Mouse (Mus musculus): Measurements from ENCODE around the gene Atp5k. TPM values are rescaled to one million over a fixed set of nuclear protein-coding genes. Genes with fewer than 3 reads are reported as not detected.

The Atp5k gene
- polyA plus RNA-seq (2014; fragmentation: Nextera tagmentation; extraction: Ambion mirVana), result 398 and 564 TPM in 2 replicates

DNA sequence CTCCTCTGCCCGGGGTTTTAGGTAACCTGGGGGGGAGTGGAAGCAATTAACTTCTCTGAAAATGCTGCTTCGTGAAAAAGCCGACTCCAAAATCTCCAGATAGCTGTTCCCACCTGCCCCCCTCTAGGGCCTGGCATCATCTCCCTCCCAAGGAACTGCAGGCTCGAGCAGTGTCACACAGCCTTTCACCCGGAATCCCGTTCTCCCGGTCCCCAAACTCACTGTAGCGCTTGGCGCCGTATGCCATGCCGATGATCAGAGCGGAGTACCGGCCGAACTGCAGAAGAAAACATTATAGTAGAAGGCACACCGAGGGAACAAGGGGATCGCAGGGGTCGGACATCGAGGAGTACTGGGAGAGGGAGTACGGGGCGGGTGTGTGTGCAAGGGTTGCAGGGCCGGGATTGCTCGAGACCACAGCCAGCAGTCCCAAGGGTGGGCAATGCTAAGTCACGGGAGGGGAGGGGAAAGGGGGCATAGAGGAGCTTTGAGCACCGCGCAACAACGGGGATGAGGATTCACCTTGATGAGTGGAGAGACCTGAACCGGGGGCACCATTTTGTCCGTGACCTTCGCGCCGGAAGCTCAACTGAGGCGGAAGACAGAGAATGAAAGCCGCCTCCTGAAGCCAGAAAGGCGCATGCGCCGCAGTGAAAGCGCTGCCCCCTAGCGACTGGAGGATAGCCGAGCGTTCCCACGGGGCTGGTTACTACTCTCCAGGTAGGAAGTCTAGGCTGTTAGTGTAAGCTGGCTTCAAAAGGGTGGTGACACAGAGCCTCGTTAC is at the start of gene Atp5k:
Gene Atp5k, minus strand, starts transcription at position 645 of the 784 bp plus-strand sequence.
- no peaks in the 10 kb centered on the region for H3K27me3 ChIP-seq (ENCODE audit: control insufficient read depth, insufficient read depth, low read length)
- no peaks in the 10 kb centered on the region for H3K9me3 ChIP-seq (ENCODE audit: control insufficient read depth, low read length)
- H3K36me3 ChIP-seq (ENCODE audit: control insufficient read depth, insufficient read depth, low read length), result peaks cover 32% of the 10 kb centered on the region
- H3K9ac ChIP-seq (ENCODE audit: low read depth, low read length), result peak within 1 kb of the TSS; percentile 84
- 1% methylated on average over 42 of the region's 42 CpGs for WGBS
- peak within 1 kb of the TSS; percentile 80 for H3K4me3 ChIP-seq (ENCODE audit: low read length)
- H3K4me2 ChIP-seq (replicated peaks; ENCODE audit: low read depth, low read length), result peak within 1 kb of the TSS; percentile 67
- 0 out of 2 replicates have a peak within 1 kb of the TSS, but pooled peaks have one; percentile 15 for H3K27ac ChIP-seq (ENCODE audit: low read depth, low read length)
- ATAC-seq (ENCODE audit: low FRiP score, low TSS enrichment), result peak; percentile 93
- peaks cover 7% of the 10 kb centered on the region for H3K4me1 ChIP-seq (ENCODE audit: control insufficient read depth, insufficient read depth, low read length)

DNA sequence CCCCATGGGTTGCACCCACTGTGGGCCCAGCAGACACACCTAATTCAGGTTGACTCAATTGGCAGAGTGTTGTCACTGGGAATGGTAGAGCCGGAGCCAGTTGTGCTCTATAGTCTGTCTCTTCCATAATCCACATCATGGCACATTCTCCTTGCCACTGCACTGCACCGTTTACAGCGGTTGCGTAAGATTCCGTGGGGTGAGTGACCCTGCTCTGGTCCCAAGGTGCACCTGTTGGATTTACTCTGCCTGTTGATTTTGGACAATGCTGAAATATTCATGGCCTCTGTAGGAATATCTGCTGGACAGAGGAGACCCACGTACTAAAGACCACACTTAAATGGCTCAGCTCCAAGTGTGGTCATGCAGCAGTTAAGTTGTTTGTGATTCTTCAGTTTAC is 48.8 kb upstream of the Atp5k start:
- no peak overlapping the region for H3K9ac ChIP-seq (ENCODE audit: low read depth, low read length)
- H3K9me3 ChIP-seq (ENCODE audit: control insufficient read depth, low read length), result no peaks in the 10 kb centered on the region
- no peaks in the 10 kb centered on the region for H3K27me3 ChIP-seq (ENCODE audit: control insufficient read depth, insufficient read depth, low read length)
- H3K27ac ChIP-seq (ENCODE audit: low read depth, low read length), result no peak overlapping the region
- H3K36me3 ChIP-seq (ENCODE audit: control insufficient read depth, insufficient read depth, low read length), result peaks cover 55% of the 10 kb centered on the region
- no peak for ATAC-seq (ENCODE audit: low FRiP score, low TSS enrichment)
- no peak overlapping the region for H3K4me3 ChIP-seq (ENCODE audit: low read length)
- no peak overlapping the region for H3K4me2 ChIP-seq (replicated peaks; ENCODE audit: low read depth, low read length)
- H3K4me1 ChIP-seq (ENCODE audit: control insufficient read depth, insufficient read depth, low read length), result no peaks in the 10 kb centered on the region
- 90% methylated on average over 6 of the region's 6 CpGs for WGBS

GRCm38 (mm10) chr5:108475977-108476376 is 41.7 kb upstream of the Atp5k start:
- Histone ChIP-seq H3K9me3 (ENCODE audit: control insufficient read depth, low read length) (no peaks in the 10 kb centered on the region), H3K27ac (ENCODE audit: low read depth, low read length) (no peak overlapping the region), H3K4me1 (ENCODE audit: control insufficient read depth, insufficient read depth, low read length) (no peaks in the 10 kb centered on the region), H3K36me3 (ENCODE audit: control insufficient read depth, insufficient read depth, low read length) (peaks cover 66% of the 10 kb centered on the region), H3K27me3 (ENCODE audit: control insufficient read depth, insufficient read depth, low read length) (no peaks in the 10 kb centered on the region), H3K4me2 (replicated peaks; ENCODE audit: low read depth, low read length) (no peak overlapping the region), H3K9ac (ENCODE audit: low read depth, low read length) (no peak overlapping the region), H3K4me3 (ENCODE audit: low read length) (no peak overlapping the region)
- ATAC-seq (ENCODE audit: low FRiP score, low TSS enrichment), result no peak
- 91% methylated on average over 3 of the region's 3 CpGs for WGBS

GRCm38 (mm10) chr5:108473737-108474136 is 39.5 kb upstream of the Atp5k start:
- H3K4me3 ChIP-seq (ENCODE audit: low read length), result no peak overlapping the region
- H3K27me3 ChIP-seq (ENCODE audit: control insufficient read depth, insufficient read depth, low read length), result no peaks in the 10 kb centered on the region
- no peaks in the 10 kb centered on the region for H3K4me1 ChIP-seq (ENCODE audit: control insufficient read depth, insufficient read depth, low read length)
- no peak for ATAC-seq (ENCODE audit: low FRiP score, low TSS enrichment)
- H3K36me3 ChIP-seq (ENCODE audit: control insufficient read depth, insufficient read depth, low read length), result peaks cover 61% of the 10 kb centered on the region
- WGBS, result 90% methylated on average over 4 of the region's 4 CpGs
- H3K4me2 ChIP-seq (replicated peaks; ENCODE audit: low read depth, low read length), result no peak overlapping the region
- H3K9ac ChIP-seq (ENCODE audit: low read depth, low read length), result no peak overlapping the region
- no peak overlapping the region for H3K27ac ChIP-seq (ENCODE audit: low read depth, low read length)
- H3K9me3 ChIP-seq (ENCODE audit: control insufficient read depth, low read length), result no peaks in the 10 kb centered on the region

DNA sequence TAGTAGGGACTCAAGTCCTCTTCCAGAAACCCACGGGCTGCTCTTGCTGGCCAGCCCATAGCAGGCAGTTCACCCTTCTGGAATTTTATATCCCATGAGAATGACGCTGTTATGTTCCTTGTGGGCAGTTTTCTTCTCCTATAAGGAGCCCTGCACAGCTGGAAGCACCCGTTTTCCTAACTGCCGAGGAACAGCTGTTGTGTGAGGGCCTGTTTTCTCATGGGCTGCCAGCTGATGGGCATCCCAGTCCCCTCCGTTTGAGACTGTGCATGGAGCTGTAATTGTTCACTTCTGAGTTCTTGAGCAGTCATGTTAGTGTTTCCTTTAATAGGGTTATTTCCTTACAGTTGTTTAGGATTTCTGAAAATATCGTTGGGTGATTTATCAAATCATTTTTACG is 35.4 kb upstream of the Atp5k start:
- Histone ChIP-seq H3K4me3 (ENCODE audit: low read length) (no peak overlapping the region), H3K9ac (ENCODE audit: low read depth, low read length) (no peak overlapping the region), H3K36me3 (ENCODE audit: control insufficient read depth, insufficient read depth, low read length) (peaks cover 23% of the 10 kb centered on the region), H3K9me3 (ENCODE audit: control insufficient read depth, low read length) (no peaks in the 10 kb centered on the region), H3K27ac (ENCODE audit: low read depth, low read length) (no peak overlapping the region), H3K4me1 (ENCODE audit: control insufficient read depth, insufficient read depth, low read length) (no peaks in the 10 kb centered on the region), H3K27me3 (ENCODE audit: control insufficient read depth, insufficient read depth, low read length) (no peaks in the 10 kb centered on the region), H3K4me2 (replicated peaks; ENCODE audit: low read depth, low read length) (no peak overlapping the region)
- ATAC-seq (ENCODE audit: low FRiP score, low TSS enrichment), result no peak
- 80% methylated on average over 7 of the region's 7 CpGs for WGBS

DNA sequence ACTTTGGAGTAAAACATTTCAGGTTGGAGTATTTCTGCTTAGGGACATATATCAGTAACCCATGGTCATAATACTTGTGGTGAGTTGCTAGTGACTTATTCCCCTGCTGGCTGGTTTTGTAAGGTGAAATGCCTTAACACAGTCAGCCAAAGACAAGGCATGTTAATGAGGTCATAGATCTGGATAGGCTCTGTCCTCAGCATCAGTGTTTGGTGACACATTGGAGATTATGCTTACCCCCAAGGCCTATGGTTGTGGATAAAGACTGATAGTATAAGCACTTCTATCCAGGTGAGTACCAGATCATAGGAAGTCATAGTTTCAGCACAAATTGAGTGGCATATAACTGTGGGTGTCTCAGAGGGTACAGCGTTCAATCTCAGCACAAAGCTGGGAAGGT is 32.4 kb upstream of the Atp5k start:
- Histone ChIP-seq H3K4me2 (replicated peaks; ENCODE audit: low read depth, low read length) (no peak overlapping the region), H3K9me3 (ENCODE audit: control insufficient read depth, low read length) (no peaks in the 10 kb centered on the region), H3K4me1 (ENCODE audit: control insufficient read depth, insufficient read depth, low read length) (peaks cover 15% of the 10 kb centered on the region; the same call in 1 of the 2 replicates), H3K27ac (ENCODE audit: low read depth, low read length) (no peak overlapping the region), H3K27me3 (ENCODE audit: control insufficient read depth, insufficient read depth, low read length) (no peaks in the 10 kb centered on the region), H3K9ac (ENCODE audit: low read depth, low read length) (no peak overlapping the region), H3K4me3 (ENCODE audit: low read length) (no peak overlapping the region), H3K36me3 (ENCODE audit: control insufficient read depth, insufficient read depth, low read length) (no peaks in the 10 kb centered on the region)
- WGBS, result 100% methylated on average over 1 of the region's 1 CpGs
- ATAC-seq (ENCODE audit: low FRiP score, low TSS enrichment), result no peak

DNA sequence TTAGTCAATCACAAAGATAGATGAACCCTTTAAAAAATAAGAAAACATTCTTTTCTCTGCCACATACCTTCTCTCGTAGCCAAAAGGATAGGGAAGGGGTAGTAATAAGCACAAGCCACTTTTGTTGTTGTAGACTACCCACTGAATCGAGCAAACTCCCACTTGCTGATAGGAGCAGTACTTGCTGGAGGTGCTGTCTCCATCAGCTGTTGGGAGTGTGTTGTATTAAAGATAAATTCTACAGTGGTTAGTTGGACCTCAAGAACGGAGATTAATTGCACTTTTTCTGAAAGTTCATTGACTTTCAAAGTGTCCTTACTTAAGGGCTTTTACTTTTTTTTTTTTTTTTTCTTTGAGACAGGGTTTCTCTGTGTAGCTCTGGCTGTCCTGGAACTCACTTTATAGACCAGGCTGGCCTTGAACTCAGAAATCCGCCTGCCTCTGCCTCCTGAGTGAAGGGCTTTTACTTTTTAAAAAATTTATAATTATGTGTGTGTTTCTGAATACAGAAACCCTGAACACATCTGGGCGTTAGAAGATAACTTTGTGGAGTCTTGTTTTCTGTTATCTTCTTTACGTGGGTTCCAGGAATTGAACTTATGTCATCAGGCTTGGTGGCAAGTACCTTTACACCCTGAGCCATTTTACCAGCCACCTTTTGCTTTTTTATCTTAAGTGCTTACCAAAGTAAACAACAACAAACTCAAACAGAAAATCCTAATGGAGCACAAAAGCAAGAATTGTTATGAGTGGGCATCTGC is 31.1 kb upstream of the Atp5k start:
- Histone ChIP-seq H3K9me3 (ENCODE audit: control insufficient read depth, low read length) (no peaks in the 10 kb centered on the region), H3K4me1 (ENCODE audit: control insufficient read depth, insufficient read depth, low read length) (peaks cover 17% of the 10 kb centered on the region; the same call in 1 of the 2 replicates), H3K27me3 (ENCODE audit: control insufficient read depth, insufficient read depth, low read length) (no peaks in the 10 kb centered on the region), H3K36me3 (ENCODE audit: control insufficient read depth, insufficient read depth, low read length) (no peaks in the 10 kb centered on the region), H3K9ac (ENCODE audit: low read depth, low read length) (no peak overlapping the region), H3K27ac (ENCODE audit: low read depth, low read length) (no peak overlapping the region), H3K4me3 (ENCODE audit: low read length) (no peak overlapping the region), H3K4me2 (replicated peaks; ENCODE audit: low read depth, low read length) (no peak overlapping the region)
- ATAC-seq (ENCODE audit: low FRiP score, low TSS enrichment), result no peak
- 81% methylated on average over 6 of the region's 6 CpGs for WGBS

GRCm38 (mm10) chr5:108462446-108462845 is 28.2 kb upstream of the Atp5k start:
- peaks cover 17% of the 10 kb centered on the region; the same call in 1 of the 2 replicates for H3K4me1 ChIP-seq (ENCODE audit: control insufficient read depth, insufficient read depth, low read length)
- H3K36me3 ChIP-seq (ENCODE audit: control insufficient read depth, insufficient read depth, low read length), result no peaks in the 10 kb centered on the region
- H3K4me2 ChIP-seq (replicated peaks; ENCODE audit: low read depth, low read length), result peak overlapping the region; percentile 96
- no peak for ATAC-seq (ENCODE audit: low FRiP score, low TSS enrichment)
- peak overlapping the region; percentile 97 for H3K4me3 ChIP-seq (ENCODE audit: low read length)
- H3K9me3 ChIP-seq (ENCODE audit: control insufficient read depth, low read length), result no peaks in the 10 kb centered on the region
- no peaks in the 10 kb centered on the region for H3K27me3 ChIP-seq (ENCODE audit: control insufficient read depth, insufficient read depth, low read length)
- H3K27ac ChIP-seq (ENCODE audit: low read depth, low read length), result no peak overlapping the region; the same call in 1 of the 2 replicates
- peak overlapping the region; percentile 98 for H3K9ac ChIP-seq (ENCODE audit: low read depth, low read length)
- 28% methylated on average over 4 of the region's 4 CpGs for WGBS
